Mouse (Mus musculus): ENCODE measurements around the gene Trim71.

DNA sequence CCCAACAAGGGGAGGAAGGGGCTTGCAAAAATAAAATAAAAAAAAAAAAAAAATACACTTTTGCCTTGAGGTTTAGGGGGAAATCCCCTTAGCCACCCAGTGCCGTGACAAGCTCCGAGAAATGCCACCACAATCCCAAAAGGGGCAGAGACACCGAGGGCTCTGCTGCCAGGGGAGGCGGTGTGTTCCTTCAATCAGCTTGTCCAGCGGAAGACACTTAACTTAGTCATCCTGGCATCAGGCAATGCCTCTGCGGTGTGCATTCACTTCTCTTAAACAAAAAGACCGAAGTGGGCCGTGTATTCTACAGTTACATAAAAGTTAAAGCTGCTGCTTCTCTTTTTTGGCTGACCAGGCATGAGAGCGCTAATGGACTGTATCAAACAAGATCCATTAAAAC, 56.7 kb downstream of the Trim71 start:
- TF ChIP-seq CTCF (IDR thresholded peaks at IDR 0.05; ENCODE audit: control insufficient read depth, insufficient read depth, insufficient read length) (no peak), MAX (IDR thresholded peaks at IDR 0.05) (no peak), CEBPB (IDR thresholded peaks at IDR 0.05; ENCODE audit: low read depth) (no peak), MYOD1 (IDR thresholded peaks at IDR 0.05; ENCODE audit: control insufficient read depth, insufficient read length, low read depth) (no peak), FOSL1 (IDR thresholded peaks at IDR 0.05; ENCODE audit: insufficient read depth, low read length, poor library complexity, severe bottlenecking) (no peak), USF1 (IDR thresholded peaks at IDR 0.05; ENCODE audit: low read depth) (no peak)
